Mouse (Mus musculus): ENCODE data around the gene Hic2. TPM values are rescaled to one million over a fixed set of nuclear protein-coding genes. Genes with fewer than 3 reads are reported as not detected.
"Not testable (repeated sequence)": the region's sequence is repeated elsewhere in the genome, so short reads cannot be mapped to it uniquely, and the experiment has no call there.

Gene Hic2
- polyA plus RNA-seq, 1 experiment from 2014 or later: 6.5 TPM

- 2% methylated on average over 37 of the region's 37 CpGs for WGBS
These were observed 23.9 kb upstream of the Hic2 start for GRCm38 (mm10) chr16:17209404-17209960.

GRCm38 (mm10) chr16:17209981-17210838 lies 23.2 kb upstream of the Hic2 start:
- 9% methylated on average over 48 of the region's 48 CpGs for WGBS
- Histone ChIP-seq H3K4me3 (peak overlapping the region; percentile 60), H3K36me3 (no peaks in the 10 kb centered on the region), H3K27ac (ENCODE audit: poor library complexity, severe bottlenecking) (no peak overlapping the region), H3K4me2 (peak overlapping the region; percentile 99), H3K9ac (peak overlapping the region; percentile 69), H3K9me3 (replicated peaks) (no peaks in the 10 kb centered on the region), H3K4me1 (replicated peaks) (peaks cover 12% of the 10 kb centered on the region), H3K27me3 (replicated peaks) (peaks cover 35% of the 10 kb centered on the region)
- peak; percentile 80 for ATAC-seq (ENCODE audit: insufficient number of reproducible peaks, low FRiP score)

More at GRCm38 (mm10) chr16:17209404-17209960, 23.9 kb upstream of the Hic2 start:
- Histone ChIP-seq H3K4me1 (replicated peaks) (peaks cover 12% of the 10 kb centered on the region), H3K9ac (peak overlapping the region; percentile 69), H3K36me3 (no peaks in the 10 kb centered on the region), H3K9me3 (replicated peaks) (no peaks in the 10 kb centered on the region), H3K27me3 (replicated peaks) (peaks cover 35% of the 10 kb centered on the region), H3K4me3 (peak overlapping the region; percentile 60), H3K27ac (ENCODE audit: poor library complexity, severe bottlenecking) (no peak overlapping the region), H3K4me2 (peak overlapping the region; percentile 99)
- peak; percentile 7; the same call in 1 of the 2 replicates for ATAC-seq (ENCODE audit: insufficient number of reproducible peaks, low FRiP score)

DNA sequence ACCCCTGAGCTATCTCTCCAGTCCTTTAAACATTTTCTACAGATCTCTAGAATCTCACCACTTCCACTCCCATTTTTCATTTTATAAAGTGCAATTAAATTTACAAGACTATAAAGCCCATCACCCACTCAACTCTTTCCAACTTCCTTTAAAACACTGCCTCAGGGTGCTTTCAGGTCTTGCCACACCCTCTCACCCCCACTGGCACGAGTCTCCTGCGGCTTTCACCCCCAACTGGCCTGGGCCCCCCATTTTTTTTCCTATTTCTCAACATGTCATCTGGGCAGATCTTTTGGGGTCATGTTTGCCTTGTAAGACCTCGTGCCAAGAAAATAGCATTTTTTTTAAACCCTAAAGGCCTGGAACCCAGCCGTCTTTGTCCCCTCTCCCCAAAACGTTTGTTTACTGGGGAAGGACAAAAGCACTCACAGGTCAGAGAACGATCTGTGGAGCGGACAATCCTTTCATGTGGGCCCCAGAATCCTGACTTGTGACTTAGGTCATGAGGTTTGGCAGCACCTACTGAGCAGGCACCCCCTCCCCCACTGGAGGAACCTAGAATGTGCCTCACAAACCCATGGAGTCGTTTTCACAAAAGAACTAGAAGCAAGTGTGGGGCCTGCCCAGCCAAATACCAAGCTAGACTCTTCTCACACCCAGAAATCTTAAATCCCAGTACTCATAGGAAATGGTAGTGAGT lies 16.3 kb upstream of the Hic2 start:
- no peak overlapping the region for H3K27ac ChIP-seq (ENCODE audit: poor library complexity, severe bottlenecking)
- no peak overlapping the region for H3K4me3 ChIP-seq
- no peaks in the 10 kb centered on the region for H3K36me3 ChIP-seq
- no peak overlapping the region for H3K9ac ChIP-seq
- H3K27me3 ChIP-seq (replicated peaks): peaks cover 7% of the 10 kb centered on the region
- H3K9me3 ChIP-seq (replicated peaks): no peaks in the 10 kb centered on the region
- 63% methylated on average over 8 of the region's 8 CpGs for WGBS
- no peak overlapping the region for H3K4me2 ChIP-seq
- no peak for ATAC-seq (ENCODE audit: insufficient number of reproducible peaks, low FRiP score)
- H3K4me1 ChIP-seq (replicated peaks): peaks cover 12% of the 10 kb centered on the region

DNA sequence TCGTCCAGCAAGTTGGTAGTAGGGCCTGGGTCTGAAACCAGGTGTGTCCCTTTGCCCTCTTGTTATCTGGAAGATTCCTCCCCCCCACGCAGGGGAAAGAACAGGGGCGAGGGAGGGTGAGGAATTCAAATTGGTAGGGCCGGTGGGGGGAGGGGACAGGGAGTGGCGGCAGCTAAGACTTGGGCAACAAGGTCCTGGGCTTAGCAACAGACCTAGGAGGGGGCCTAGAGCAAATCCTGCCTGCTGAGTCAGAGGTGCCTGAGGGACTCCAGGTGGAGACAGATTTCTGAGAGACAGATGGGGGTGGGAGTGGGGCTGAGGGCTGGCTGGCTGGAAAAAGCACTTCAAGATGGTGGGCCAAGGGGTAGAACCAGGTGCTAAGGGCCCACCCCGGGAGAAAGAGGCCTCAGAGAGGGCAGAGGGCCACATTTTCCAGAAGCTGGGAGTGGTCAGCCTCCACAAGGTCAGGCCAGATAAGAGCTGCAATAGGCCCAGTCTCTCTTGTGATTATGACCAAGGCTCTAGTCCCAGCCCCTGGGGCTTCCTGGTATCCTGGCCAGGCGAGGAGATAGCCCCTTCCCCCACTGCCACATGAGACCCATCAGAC lies 13.1 kb upstream of the Hic2 start:
- Histone ChIP-seq H3K9me3 (replicated peaks) (no peaks in the 10 kb centered on the region), H3K27me3 (replicated peaks) (no peaks in the 10 kb centered on the region), H3K27ac (ENCODE audit: poor library complexity, severe bottlenecking) (no peak overlapping the region), H3K4me1 (replicated peaks) (peaks cover 12% of the 10 kb centered on the region), H3K36me3 (no peaks in the 10 kb centered on the region), H3K4me3 (no peak overlapping the region), H3K9ac (no peak overlapping the region), H3K4me2 (no peak overlapping the region)
- WGBS: 20% methylated on average over 7 of the region's 7 CpGs
- no peak for ATAC-seq (ENCODE audit: insufficient number of reproducible peaks, low FRiP score)

DNA sequence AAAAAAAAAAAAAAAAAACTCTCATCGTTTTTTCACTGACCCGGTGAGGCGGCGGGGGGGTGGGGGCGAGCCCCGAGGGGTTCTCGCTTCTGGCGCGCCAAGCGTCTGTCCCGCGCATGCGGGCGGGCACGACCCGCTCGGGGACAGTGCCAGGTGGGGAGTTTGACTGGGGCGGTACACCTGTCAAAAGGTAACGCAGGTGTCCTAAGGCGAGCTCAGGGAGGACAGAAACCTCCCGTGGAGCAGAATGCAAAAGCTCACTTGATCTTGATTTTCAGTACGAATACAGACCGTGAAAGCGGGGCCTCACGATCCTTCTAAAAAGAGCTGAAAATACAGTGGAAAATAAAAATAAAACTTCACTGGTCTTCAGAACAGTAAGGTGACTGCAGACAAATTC lies 11.2 kb upstream of the Hic2 start:
- H3K36me3 ChIP-seq: no peaks in the 10 kb centered on the region
- no peak overlapping the region for H3K4me3 ChIP-seq
- no peaks in the 10 kb centered on the region for H3K27me3 ChIP-seq (replicated peaks)
- no peak overlapping the region for H3K9ac ChIP-seq
- 25% methylated on average over 25 of the region's 25 CpGs for WGBS
- H3K27ac ChIP-seq (ENCODE audit: poor library complexity, severe bottlenecking): no peak overlapping the region
- H3K9me3 ChIP-seq (replicated peaks): no peaks in the 10 kb centered on the region
- H3K4me1 ChIP-seq (replicated peaks): peaks cover 12% of the 10 kb centered on the region
- peak; percentile 100 for ATAC-seq (ENCODE audit: insufficient number of reproducible peaks, low FRiP score)
- no peak overlapping the region for H3K4me2 ChIP-seq

DNA sequence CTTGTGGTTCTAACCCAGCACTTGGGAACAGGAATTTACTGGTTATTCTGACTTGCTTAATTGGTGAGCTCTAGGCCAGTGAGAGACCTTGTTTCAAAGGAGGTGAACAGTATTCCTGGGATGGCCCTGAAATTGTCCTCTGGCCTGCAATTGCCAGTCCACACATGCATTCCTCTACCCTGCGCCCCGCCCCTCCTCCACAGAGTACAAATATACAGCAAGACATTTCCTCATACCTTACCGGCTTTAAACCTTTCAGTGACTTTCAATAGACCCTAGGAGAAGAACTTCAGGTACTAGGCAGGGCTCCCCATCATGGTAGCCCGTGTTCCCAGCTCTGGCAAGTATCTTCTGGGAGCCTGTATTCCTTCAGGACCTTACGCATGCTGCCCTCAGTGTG lies 7.8 kb upstream of the Hic2 start:
- WGBS: 86% methylated on average over 5 of the region's 5 CpGs
- Histone ChIP-seq H3K4me3 (no peak overlapping the region), H3K9ac (no peak overlapping the region), H3K36me3 (no peaks in the 10 kb centered on the region), H3K27me3 (replicated peaks) (no peaks in the 10 kb centered on the region), H3K4me1 (replicated peaks) (peaks cover 2% of the 10 kb centered on the region), H3K27ac (ENCODE audit: poor library complexity, severe bottlenecking) (no peak overlapping the region), H3K9me3 (replicated peaks) (peaks cover 3% of the 10 kb centered on the region; the same call in 1 of the 2 replicates), H3K4me2 (no peak overlapping the region)
- ATAC-seq (ENCODE audit: insufficient number of reproducible peaks, low FRiP score): no peak

GRCm38 (mm10) chr16:17226496-17226895 lies 6.9 kb upstream of the Hic2 start:
- ATAC-seq (ENCODE audit: insufficient number of reproducible peaks, low FRiP score): no peak
- H3K9me3 ChIP-seq (replicated peaks): peaks cover 3% of the 10 kb centered on the region; the same call in 1 of the 2 replicates
- no peak overlapping the region for H3K4me2 ChIP-seq

DNA sequence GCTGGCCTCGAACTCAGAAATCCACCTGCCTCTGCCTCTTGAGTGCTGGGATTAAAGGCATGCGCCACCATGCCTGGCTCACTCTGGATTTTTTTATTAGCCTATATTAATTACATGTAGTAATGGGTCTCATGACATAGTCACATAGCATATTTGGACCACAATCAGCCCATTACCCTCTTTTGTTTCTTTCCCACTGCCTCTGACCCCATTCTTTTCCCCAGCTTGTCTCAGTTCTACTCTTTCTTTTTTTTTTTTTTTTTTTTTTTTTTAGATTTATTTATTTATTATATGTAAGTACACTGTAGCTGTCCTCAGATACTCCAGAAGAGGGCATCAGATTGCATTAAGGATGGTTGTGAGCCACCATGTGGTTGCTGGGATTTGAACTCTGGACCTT lies 1.8 kb upstream of the Hic2 start:
- ATAC-seq (ENCODE audit: insufficient number of reproducible peaks, low FRiP score); H3K9ac ChIP-seq; H3K4me2 ChIP-seq; H3K27ac ChIP-seq (ENCODE audit: poor library complexity, severe bottlenecking); H3K4me3 ChIP-seq; H3K27me3 ChIP-seq (replicated peaks); H3K36me3 ChIP-seq; H3K9me3 ChIP-seq (replicated peaks): not testable (repeated sequence)
- H3K4me1 ChIP-seq (replicated peaks): peaks cover 27% of the 10 kb centered on the region
- WGBS: 91% methylated on average over 2 of the region's 2 CpGs

More at GRCm38 (mm10) chr16:17226496-17226895, 6.9 kb upstream of the Hic2 start:
- H3K9ac ChIP-seq: no peak overlapping the region
- no peak overlapping the region for H3K27ac ChIP-seq (ENCODE audit: poor library complexity, severe bottlenecking)
- H3K27me3 ChIP-seq (replicated peaks): no peaks in the 10 kb centered on the region
- H3K36me3 ChIP-seq: no peaks in the 10 kb centered on the region
- no peak overlapping the region for H3K4me3 ChIP-seq
- H3K4me1 ChIP-seq (replicated peaks): no peaks in the 10 kb centered on the region

- peak overlapping the region; percentile 90 for H3K4me2 ChIP-seq
- H3K27ac ChIP-seq (ENCODE audit: poor library complexity, severe bottlenecking): peak overlapping the region; percentile 91
- no peaks in the 10 kb centered on the region for H3K27me3 ChIP-seq (replicated peaks)
- peaks cover 3% of the 10 kb centered on the region; the same call in 1 of the 2 replicates for H3K9me3 ChIP-seq (replicated peaks)
- H3K36me3 ChIP-seq: no peaks in the 10 kb centered on the region
- under 1% methylated on average over 60 of the region's 62 CpGs for WGBS
- ATAC-seq (ENCODE audit: insufficient number of reproducible peaks, low FRiP score): peak; percentile 63
- peak overlapping the region; percentile 94 for H3K9ac ChIP-seq
- peak overlapping the region; percentile 92 for H3K4me3 ChIP-seq
- peaks cover 48% of the 10 kb centered on the region for H3K4me1 ChIP-seq (replicated peaks)
These were observed 528 bp downstream of the Hic2 start for GRCm38 (mm10) chr16:17233702-17234498.

DNA sequence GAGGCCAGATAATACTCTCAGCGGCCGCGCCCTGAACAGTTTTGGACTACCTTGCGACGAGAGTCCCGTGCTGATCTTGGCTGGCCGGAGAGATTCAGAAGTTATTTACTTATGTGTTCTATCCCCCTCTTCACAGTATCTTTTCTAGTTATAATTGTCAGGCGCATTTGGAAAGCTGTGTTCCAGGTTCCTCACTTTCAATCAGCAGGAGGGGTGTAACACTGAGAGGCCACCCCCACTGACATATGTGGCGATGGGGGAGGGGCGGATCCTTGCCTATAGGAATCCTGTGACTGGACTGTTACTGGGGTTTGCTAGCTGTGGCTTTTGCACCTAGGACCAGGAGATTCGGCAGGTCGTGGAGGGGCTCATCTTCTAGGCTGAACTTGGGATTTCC lies 1.1 kb downstream of the Hic2 start:
- under 1% methylated on average over 12 of the region's 12 CpGs for WGBS
- Histone ChIP-seq H3K27ac (ENCODE audit: poor library complexity, severe bottlenecking) (peak overlapping the region; percentile 91), H3K4me3 (peak overlapping the region; percentile 92), H3K4me2 (peak overlapping the region; percentile 90), H3K36me3 (no peaks in the 10 kb centered on the region), H3K4me1 (replicated peaks) (peaks cover 53% of the 10 kb centered on the region), H3K9me3 (replicated peaks) (peaks cover 3% of the 10 kb centered on the region; the same call in 1 of the 2 replicates), H3K9ac (peak overlapping the region; percentile 94), H3K27me3 (replicated peaks) (no peaks in the 10 kb centered on the region)
- ATAC-seq (ENCODE audit: insufficient number of reproducible peaks, low FRiP score): no peak

Measured in heart, embryonic 12.5 days (tissue).